Mouse (Mus musculus) intestine, embryonic 16.5 days (tissue): ENCODE measurements at regions not wholly inside any gene's neighbourhood (a gene's known extent, or its start where the extent isn't known, plus 50 kb on each side); places are given as distances from the start of the nearest gene placed in this dataset.

Source experiments
- ATAC-seq: fragments of 200-750 bp; cut with Nextera tagmentation; 2 replicates; pipeline ENCODE4 v1.8.0; 2017; ENCODE audit warnings: moderate TSS enrichment, moderate library complexity
- H3K27ac ChIP-seq: fragments of 300-500 bp; sonication (generic); 2 replicates; pipeline ENCODE4 v1.5.1; 2014; ENCODE audit warnings: mild to moderate bottlenecking, low read length
- H3K27me3 ChIP-seq: fragments of 300-500 bp; sonication (generic); replicated peaks from 2 replicates; pipeline ENCODE4 v1.6.1; 2014; ENCODE audit warnings: low read length, control low read depth, mixed read lengths; ENCODE audit not compliant: control insufficient read depth, insufficient read depth
- H3K36me3 ChIP-seq: fragments of 300-500 bp; sonication (generic); 2 replicates; pipeline ENCODE4 v1.6.1; 2014; ENCODE audit warnings: low read length, control low read depth; ENCODE audit not compliant: control insufficient read depth, insufficient read depth
- H3K4me1 ChIP-seq: fragments of 300-500 bp; sonication (generic); 2 replicates; pipeline ENCODE4 v1.6.1; 2014; ENCODE audit warnings: low read length, control low read depth, mixed read lengths; ENCODE audit not compliant: control insufficient read depth, insufficient read depth
- H3K4me2 ChIP-seq: fragments of 300-500 bp; sonication (generic); 2 replicates; pipeline ENCODE4 v1.6.1; 2014; ENCODE audit warnings: low read depth, low read length, control low read depth
- H3K4me3 ChIP-seq: fragments of 300-500 bp; sonication (generic); 2 replicates; pipeline ENCODE4 v1.5.1; 2014; ENCODE audit warnings: mild to moderate bottlenecking, low read length
- H3K9ac ChIP-seq: fragments of 300-500 bp; sonication (generic); 2 replicates; pipeline ENCODE4 v1.6.1; 2014; ENCODE audit warnings: low read depth, low read length
- H3K9me3 ChIP-seq: fragments of 300-500 bp; sonication (generic); 2 replicates; pipeline ENCODE4 v1.6.1; 2016; ENCODE audit warnings: low read length, control low read depth; ENCODE audit not compliant: control insufficient read depth
- WGBS: fragments of 180-500 bp; shearing (Covaris S2); extraction: QIAGEN DNeasy Blood & Tissue Kit; methylation state at CpG from one replicate; pipeline ENCODE4 v1.1.7; 2014; 5-methylcytosine and 5-hydroxymethylcytosine counted together

GRCm38 (mm10) chr12:107583151-107583720, 94.8 kb downstream of the 3110018I06Rik start:
- Histone ChIP-seq H3K4me2 (no peak overlapping the region), H3K4me1 (no peaks in the 10 kb centered on the region), H3K36me3 (no peaks in the 10 kb centered on the region), H3K4me3 (no peak overlapping the region), H3K27me3 (no peaks in the 10 kb centered on the region), H3K9ac (no peak overlapping the region), H3K9me3 (no peaks in the 10 kb centered on the region), H3K27ac (no peak overlapping the region)
- no peak for ATAC-seq
- 39% methylated on average over 11 of the region's 11 CpGs for WGBS

GRCm38 (mm10) chr12:107585696-107586225, 97.3 kb downstream of the 3110018I06Rik start:
- Histone ChIP-seq H3K36me3 (no peaks in the 10 kb centered on the region), H3K4me3 (no peak overlapping the region), H3K4me2 (no peak overlapping the region), H3K9me3 (no peaks in the 10 kb centered on the region), H3K27me3 (no peaks in the 10 kb centered on the region), H3K9ac (no peak overlapping the region), H3K4me1 (no peaks in the 10 kb centered on the region), H3K27ac (no peak overlapping the region)
- WGBS = 67% methylated on average over 9 of the region's 9 CpGs
- no peak for ATAC-seq

- H3K4me2 ChIP-seq = no peak overlapping the region
- no peak overlapping the region for H3K9ac ChIP-seq
- no peaks in the 10 kb centered on the region for H3K9me3 ChIP-seq
- ATAC-seq = no peak
- no peak overlapping the region for H3K27ac ChIP-seq
- no peaks in the 10 kb centered on the region for H3K27me3 ChIP-seq
- H3K4me3 ChIP-seq = no peak overlapping the region
- H3K4me1 ChIP-seq = no peaks in the 10 kb centered on the region
- no peaks in the 10 kb centered on the region for H3K36me3 ChIP-seq
Observed at GRCm38 (mm10) chr12:107596236-107596635, 107.8 kb downstream of the 3110018I06Rik start.

GRCm38 (mm10) chr12:107600576-107600975, 112.1 kb downstream of the 3110018I06Rik start:
- Histone ChIP-seq H3K9me3 (no peaks in the 10 kb centered on the region), H3K27ac (no peak overlapping the region), H3K4me2 (no peak overlapping the region), H3K4me3 (no peak overlapping the region), H3K36me3 (no peaks in the 10 kb centered on the region), H3K4me1 (no peaks in the 10 kb centered on the region), H3K9ac (no peak overlapping the region), H3K27me3 (no peaks in the 10 kb centered on the region)
- no peak for ATAC-seq
- 95% methylated on average over 5 of the region's 5 CpGs for WGBS

- ATAC-seq = no peak
- Histone ChIP-seq H3K27me3 (no peaks in the 10 kb centered on the region), H3K4me3 (no peak overlapping the region), H3K27ac (no peak overlapping the region), H3K4me2 (no peak overlapping the region), H3K9me3 (no peaks in the 10 kb centered on the region), H3K4me1 (no peaks in the 10 kb centered on the region), H3K9ac (no peak overlapping the region), H3K36me3 (no peaks in the 10 kb centered on the region)
- WGBS = 69% methylated on average over 6 of the region's 6 CpGs
Observed at GRCm38 (mm10) chr12:107608966-107609365, 120.5 kb downstream of the 3110018I06Rik start.

GRCm38 (mm10) chr12:107609986-107610385, 121.6 kb downstream of the 3110018I06Rik start:
- no peak overlapping the region for H3K4me3 ChIP-seq
- no peaks in the 10 kb centered on the region for H3K9me3 ChIP-seq
- no peak overlapping the region for H3K9ac ChIP-seq
- H3K27ac ChIP-seq = no peak overlapping the region
- H3K4me2 ChIP-seq = no peak overlapping the region
- ATAC-seq = no peak
- no peaks in the 10 kb centered on the region for H3K36me3 ChIP-seq
- no peaks in the 10 kb centered on the region for H3K4me1 ChIP-seq
- 77% methylated on average over 4 of the region's 4 CpGs for WGBS
- H3K27me3 ChIP-seq = no peaks in the 10 kb centered on the region

- H3K36me3 ChIP-seq = no peaks in the 10 kb centered on the region
- no peak overlapping the region for H3K4me2 ChIP-seq
- ATAC-seq = no peak
- WGBS = 57% methylated on average over 16 of the region's 16 CpGs
- no peak overlapping the region for H3K27ac ChIP-seq
- H3K9me3 ChIP-seq = no peaks in the 10 kb centered on the region
- no peak overlapping the region for H3K9ac ChIP-seq
- no peak overlapping the region for H3K4me3 ChIP-seq
- no peaks in the 10 kb centered on the region for H3K4me1 ChIP-seq
- H3K27me3 ChIP-seq = no peaks in the 10 kb centered on the region
Observed at GRCm38 (mm10) chr12:107617212-107617994, 129.0 kb downstream of the 3110018I06Rik start.

GRCm38 (mm10) chr12:107624446-107624845, 136.0 kb downstream of the 3110018I06Rik start:
- no peaks in the 10 kb centered on the region for H3K9me3 ChIP-seq
- no peak overlapping the region for H3K27ac ChIP-seq
- H3K36me3 ChIP-seq = no peaks in the 10 kb centered on the region
- WGBS = 78% methylated on average over 3 of the region's 3 CpGs
- no peak for ATAC-seq
- H3K9ac ChIP-seq = no peak overlapping the region
- H3K4me3 ChIP-seq = no peak overlapping the region
- no peak overlapping the region for H3K4me2 ChIP-seq
- H3K4me1 ChIP-seq = no peaks in the 10 kb centered on the region
- no peaks in the 10 kb centered on the region for H3K27me3 ChIP-seq

GRCm38 (mm10) chr12:107648008-107648407, 159.6 kb downstream of the 3110018I06Rik start:
- no peaks in the 10 kb centered on the region for H3K9me3 ChIP-seq
- H3K27me3 ChIP-seq = no peaks in the 10 kb centered on the region
- no peak overlapping the region for H3K27ac ChIP-seq
- ATAC-seq = no peak
- H3K4me3 ChIP-seq = no peak overlapping the region
- H3K4me2 ChIP-seq = no peak overlapping the region
- no peaks in the 10 kb centered on the region for H3K4me1 ChIP-seq
- 63% methylated on average over 9 of the region's 9 CpGs for WGBS
- no peaks in the 10 kb centered on the region for H3K36me3 ChIP-seq
- H3K9ac ChIP-seq = no peak overlapping the region
